Mouse (Mus musculus) lung, embryonic 14.5 days (tissue): ENCODE measurements around the gene Leng8. TPM values are rescaled to one million over a fixed set of nuclear protein-coding genes. Genes with fewer than 3 reads are reported as not detected.

Experiments
- ATAC-seq: fragments of 200-750 bp; cut with Nextera tagmentation; 2 replicates; pipeline ENCODE4 v1.8.0; 2017; ENCODE audit warnings: mild to moderate bottlenecking, moderate TSS enrichment, moderate library complexity; ENCODE audit not compliant: insufficient read depth
- DNase-seq: peaks from one replicate; pipeline ENCODE4 v3.0.0-alpha.2; 2015
- H3K27ac ChIP-seq: fragments of 300-500 bp; sonication (generic); 2 replicates; pipeline ENCODE4 v1.5.1; 2014; ENCODE audit warnings: low read depth, mild to moderate bottlenecking, moderate library complexity
- H3K27me3 ChIP-seq: fragments of 300-500 bp; sonication (generic); 2 replicates; pipeline ENCODE4 v1.6.1; 2014; ENCODE audit warnings: low read length, control low read depth; ENCODE audit not compliant: insufficient read depth
- H3K36me3 ChIP-seq: fragments of 300-500 bp; sonication (generic); 2 replicates; pipeline ENCODE4 v1.6.1; 2014; ENCODE audit warnings: control low read depth; ENCODE audit not compliant: insufficient read depth
- H3K4me1 ChIP-seq: fragments of 300-500 bp; sonication (generic); 2 replicates; pipeline ENCODE4 v1.6.1; 2014; ENCODE audit warnings: antibody characterized with exemption, control low read depth; ENCODE audit not compliant: insufficient read depth
- H3K4me2 ChIP-seq: fragments of 300-500 bp; sonication (generic); 2 replicates; pipeline ENCODE4 v1.6.1; 2014; ENCODE audit warnings: mild to moderate bottlenecking
- H3K4me3 ChIP-seq: fragments of 300-500 bp; sonication (generic); 2 replicates; pipeline ENCODE4 v1.5.1; 2014; ENCODE audit warnings: low read depth, low read length
- H3K9ac ChIP-seq: fragments of 300-500 bp; sonication (generic); 2 replicates; pipeline ENCODE4 v1.6.1; 2014
- H3K9me3 ChIP-seq: fragments of 300-500 bp; sonication (generic); 2 replicates; pipeline ENCODE4 v1.6.1; 2016; ENCODE audit warnings: low read depth, low read length, control low read depth
- CTCF ChIP-seq: IDR thresholded peaks from 2 replicates; pipeline ENCODE4 v1.5.1; 2016; ENCODE audit warnings: antibody characterized with exemption, low read depth
- WGBS: fragments of 180-500 bp; shearing (Covaris S2); extraction: QIAGEN DNeasy Blood & Tissue Kit; methylation state at CpG from one replicate; pipeline ENCODE4 v1.1.7; 2014; 5-methylcytosine and 5-hydroxymethylcytosine counted together
- polyA plus RNA-seq: library from polyadenylated mRNA; unstranded; fragments of >200 nt; fragmentation: Nextera tagmentation; extraction: Ambion mirVana; gene quantifications from 2 replicates; pipeline ENCODE4 v1.2.1, GENCODE M21; 2014

The Leng8 gene
- polyA plus RNA-seq, 1 experiment from 2014 or later: 51.2 TPM

GRCm38 (mm10) chr7:4178438-4178837, 41.6 kb downstream of the Leng8 start:
- Histone ChIP-seq H3K36me3 (no peaks in the 10 kb centered on the region), H3K27me3 (no peaks in the 10 kb centered on the region), H3K27ac (no peak overlapping the region), H3K4me3 (no peak overlapping the region), H3K4me1 (no peaks in the 10 kb centered on the region), H3K9ac (no peak overlapping the region), H3K9me3 (no peaks in the 10 kb centered on the region), H3K4me2 (no peak overlapping the region)
- WGBS: 39% methylated on average over 3 of the region's 3 CpGs
- TF ChIP-seq CTCF: no peak
- peak; percentile 83 for DNase-seq
- ATAC-seq: no peak

Other genes with a start within 250 kb of the Leng8 start
- gene Gm14548, start 238.9 kb upstream of the Leng8 start, polyA plus RNA-seq: 0.41 TPM in 1 of 2 replicates, not detected in the other
- gene Lilra6, start 221.5 kb upstream of the Leng8 start, polyA plus RNA-seq: 0.18 and 0.26 TPM in 2 replicates
- gene Lair1, start 73.8 kb upstream of the Leng8 start, polyA plus RNA-seq: 0.16 and 0.93 TPM in 2 replicates
- gene Ttyh1, start 17.6 kb upstream of the Leng8 start, polyA plus RNA-seq: 2.1 and 2.6 TPM in 2 replicates
- 2.3 and 2.6 TPM in 2 replicates for gene Leng9, start 13.3 kb downstream of the Leng8 start, polyA plus RNA-seq
- gene Cdc42ep5, start 27.8 kb downstream of the Leng8 start, polyA plus RNA-seq: 33.3 and 37.5 TPM in 2 replicates
- gene Lilra5, start 100.7 kb downstream of the Leng8 start, polyA plus RNA-seq: not detected in 2 replicates
- gene Ncr1, start 200.7 kb downstream of the Leng8 start, polyA plus RNA-seq: not detected in 2 replicates